Mouse (Mus musculus) cerebellum, postnatal 10 days (tissue): Measurements from ENCODE around the gene Cks2.
A peak's percentile ranks its signal among the peaks of the same experiment; 100 is the strongest.
"Not testable (repeated sequence)": the region's sequence is repeated elsewhere in the genome, so short reads cannot be mapped to it uniquely, and the experiment has no call there.

Experiments
- DNase-seq, 2 experiments: peaks; one replicate each; pipeline ENCODE4 v3.0.0; 2021; ENCODE audit warnings: mixed read lengths in 2 of 2

Cks2 gene

GRCm38 (mm10) chr13:51644829-51645789, at the start of gene Cks2:
TSS of gene Cks2 (plus strand) at chr13:51645232.
- DNase-seq: peak; percentile 97 to 98

GRCm38 (mm10) chr13:51595404-51595803, 49.6 kb upstream of the Cks2 start:
- no peak for DNase-seq

- DNase-seq: no peak
Observed at GRCm38 (mm10) chr13:51598063-51598462, 47.0 kb upstream of the Cks2 start.

- DNase-seq: no peak
Observed at GRCm38 (mm10) chr13:51600169-51600568, 44.9 kb upstream of the Cks2 start.

GRCm38 (mm10) chr13:51602764-51603163, 42.3 kb upstream of the Cks2 start:
- no peak for DNase-seq

GRCm38 (mm10) chr13:51603221-51603893, 41.7 kb upstream of the Cks2 start:
- peak; percentile 61 to 73 for DNase-seq

GRCm38 (mm10) chr13:51603894-51604244, 41.2 kb upstream of the Cks2 start:
- peak; percentile 57 to 62 for DNase-seq

GRCm38 (mm10) chr13:51609231-51609630, 35.8 kb upstream of the Cks2 start:
- no peak for DNase-seq

GRCm38 (mm10) chr13:51611060-51611459, 34.0 kb upstream of the Cks2 start:
- no peak for DNase-seq

GRCm38 (mm10) chr13:51611500-51611899, 33.5 kb upstream of the Cks2 start:
- no peak for DNase-seq

- no peak for DNase-seq
Observed at GRCm38 (mm10) chr13:51615815-51616214, 29.2 kb upstream of the Cks2 start.

- DNase-seq: peak; percentile 41 to 63
Observed at GRCm38 (mm10) chr13:51616417-51617044, 28.5 kb upstream of the Cks2 start.

- DNase-seq: no peak
Observed at GRCm38 (mm10) chr13:51617306-51617705, 27.7 kb upstream of the Cks2 start.

GRCm38 (mm10) chr13:51617861-51618260, 27.2 kb upstream of the Cks2 start:
- DNase-seq: peak; percentile 84 to 90

- no peak for DNase-seq
Observed at GRCm38 (mm10) chr13:51618602-51619001, 26.4 kb upstream of the Cks2 start.

- no peak for DNase-seq
Observed at GRCm38 (mm10) chr13:51622626-51623025, 22.4 kb upstream of the Cks2 start.

GRCm38 (mm10) chr13:51623678-51624077, 21.4 kb upstream of the Cks2 start:
- no peak for DNase-seq

- DNase-seq: no peak
Observed at GRCm38 (mm10) chr13:51628273-51628848, 16.7 kb upstream of the Cks2 start.

- no peak for DNase-seq
Observed at GRCm38 (mm10) chr13:51631354-51631992, 13.6 kb upstream of the Cks2 start.

GRCm38 (mm10) chr13:51632560-51633218, 12.3 kb upstream of the Cks2 start:
- no peak for DNase-seq

- not testable (repeated sequence) for DNase-seq
Observed at GRCm38 (mm10) chr13:51635384-51635783, 9.6 kb upstream of the Cks2 start.

GRCm38 (mm10) chr13:51638958-51639357, 6.1 kb upstream of the Cks2 start:
- no peak for DNase-seq
